Mouse (Mus musculus) MEL (cell line): ENCODE measurements at regions not wholly inside any gene's neighbourhood (a gene's known extent, or its start where the extent isn't known, plus 50 kb on each side); places are given as distances from the start of the nearest gene placed in this dataset.

Experiments
- DNase-seq: peaks from one replicate; pipeline ENCODE4 v3.0.0; 2011; ENCODE audit warnings: low read depth, low spot score
- H3K27ac ChIP-seq: 2 replicates; pipeline ENCODE4 v1.5.1; 2012; ENCODE audit warnings: low read depth, mild to moderate bottlenecking, control low read depth, low read length, moderate library complexity; ENCODE audit not compliant: control insufficient read depth
- H3K27me3 ChIP-seq, 2 experiments: fragments of 150-350 bp in 1 of 2; sonication (generic) in 1 of 2; 2 replicates each; pipeline ENCODE4 v1.6.1; 2012; ENCODE audit warnings: low read length in 2 of 2, mild to moderate bottlenecking in 2 of 2, improper control_type of control experiment in 1 of 2, moderate library complexity in 1 of 2; ENCODE audit not compliant: insufficient read depth in 2 of 2, control insufficient read depth in 1 of 2
- H3K36me3 ChIP-seq, 2 experiments: 2 replicates each; pipeline ENCODE4 v1.6.1; 2012 to 2014; ENCODE audit warnings: low read length in 2 of 2, improper control_type of control experiment in 1 of 2, inconsistent platforms in 1 of 2, mild to moderate bottlenecking in 1 of 2; ENCODE audit not compliant: insufficient read depth in 2 of 2, control insufficient read depth in 1 of 2
- H3K4me1 ChIP-seq, 2 experiments: fragments of 150-350 bp in 1 of 2; sonication (generic) in 1 of 2; 2 replicates each; pipeline ENCODE4 v1.6.1; 2012; ENCODE audit warnings: low read length in 2 of 2, improper control_type of control experiment in 1 of 2, mild to moderate bottlenecking in 1 of 2; ENCODE audit not compliant: insufficient read depth in 2 of 2, control insufficient read depth in 1 of 2
- H3K4me3 ChIP-seq, 2 experiments: fragments of 150-350 bp in 1 of 2; sonication (generic) in 1 of 2; 2 replicates each; pipeline ENCODE4 v1.5.1; 2012; ENCODE audit warnings: low read depth in 2 of 2, low read length in 2 of 2, mild to moderate bottlenecking in 2 of 2, moderate library complexity in 2 of 2, control low read depth in 1 of 2, improper control_type of control experiment in 1 of 2; ENCODE audit not compliant: control insufficient read depth in 1 of 2, insufficient read depth in 1 of 2
- H3K79me2 ChIP-seq: 2 replicates; pipeline ENCODE4 v1.6.1; 2012; ENCODE audit warnings: mild to moderate bottlenecking, low read length, moderate library complexity; ENCODE audit not compliant: control insufficient read depth, poor library complexity, insufficient read depth
- H3K9ac ChIP-seq: 2 replicates; pipeline ENCODE4 v1.6.1; 2012; ENCODE audit warnings: low read depth, mild to moderate bottlenecking, control low read depth, low read length, moderate library complexity; ENCODE audit not compliant: control insufficient read depth, poor library complexity, severe bottlenecking
- H3K9me3 ChIP-seq: fragments of 150-350 bp; sonication (generic); replicated peaks from 2 replicates; pipeline ENCODE4 v1.6.1; 2012; ENCODE audit warnings: mild to moderate bottlenecking, low read length, improper control_type of control experiment, moderate library complexity; ENCODE audit not compliant: insufficient read depth
- CHD1 ChIP-seq: IDR thresholded peaks from 2 replicates; pipeline ENCODE4 v1.6.1; 2012; ENCODE audit warnings: low read depth, mild to moderate bottlenecking, inconsistent platforms, low read length, improper control_type of control experiment
- CHD2 ChIP-seq: IDR thresholded peaks from 2 replicates; pipeline ENCODE4 v1.6.1; 2011; ENCODE audit warnings: low read length, improper control_type of control experiment
- EP300 ChIP-seq, 2 experiments: IDR thresholded peaks; 2 replicates each; pipeline ENCODE4 v1.6.1; 2011; ENCODE audit warnings: improper control_type of control experiment in 2 of 2, low read length in 2 of 2, low read depth in 1 of 2, mild to moderate bottlenecking in 1 of 2
- HCFC1 ChIP-seq: IDR thresholded peaks from 2 replicates; pipeline ENCODE4 v1.6.1; 2012; ENCODE audit warnings: low read depth, mild to moderate bottlenecking, inconsistent platforms, low read length, improper control_type of control experiment, moderate library complexity
- KAT2A ChIP-seq: conservative IDR thresholded peaks from 2 replicates; pipeline ENCODE4 v1.6.1; 2012; ENCODE audit warnings: low read depth, low read length, improper control_type of control experiment, inconsistent platforms
- MAX ChIP-seq: IDR thresholded peaks from 2 replicates; pipeline ENCODE4 v1.6.1; 2011; ENCODE audit warnings: low read length, improper control_type of control experiment
- MAZ ChIP-seq: IDR thresholded peaks from 2 replicates; pipeline ENCODE4 v1.6.1; 2012; ENCODE audit warnings: low read depth, mild to moderate bottlenecking, inconsistent platforms, low read length, improper control_type of control experiment
- MYB ChIP-seq: IDR thresholded peaks from 2 replicates; pipeline ENCODE4 v1.6.1; 2011; ENCODE audit warnings: mild to moderate bottlenecking, low read depth, low read length, improper control_type of control experiment
- MYC ChIP-seq: IDR thresholded peaks from 2 replicates; pipeline ENCODE4 v1.6.1; 2011; ENCODE audit warnings: low read depth, mild to moderate bottlenecking, low read length, improper control_type of control experiment, moderate library complexity
- NRF1 ChIP-seq: IDR thresholded peaks from 2 replicates; pipeline ENCODE4 v1.6.1; 2014; ENCODE audit warnings: low read depth, mild to moderate bottlenecking, inconsistent platforms, low read length, improper control_type of control experiment, moderate library complexity; ENCODE audit not compliant: poor library complexity, insufficient read depth, severe bottlenecking
- POLR2A ChIP-seq, 2 experiments: IDR thresholded peaks; 2 replicates each; pipeline ENCODE4 v1.6.1; 2011 to 2012; ENCODE audit warnings: low read length in 2 of 2, mild to moderate bottlenecking in 2 of 2, control low read depth in 1 of 2, improper control_type of control experiment in 1 of 2, low read depth in 1 of 2, moderate library complexity in 1 of 2; ENCODE audit not compliant: control insufficient read depth in 1 of 2, insufficient read depth in 1 of 2, poor library complexity in 1 of 2
- POLR2AphosphoS5 ChIP-seq: IDR thresholded peaks from 2 replicates; pipeline ENCODE4 v1.6.1; 2012; ENCODE audit warnings: low read depth, borderline replicate concordance, mild to moderate bottlenecking, inconsistent platforms, low read length, moderate library complexity, mixed read lengths
- TAL1 ChIP-seq: IDR thresholded peaks from 2 replicates; pipeline ENCODE4 v1.6.1; 2012; ENCODE audit warnings: mild to moderate bottlenecking, inconsistent platforms, low read length, moderate library complexity, mixed read lengths
- TBP ChIP-seq: IDR thresholded peaks from 2 replicates; pipeline ENCODE4 v1.8.0; 2011; ENCODE audit warnings: low read depth, low read length, improper control_type of control experiment
- ZC3H11A ChIP-seq: IDR thresholded peaks from 2 replicates; pipeline ENCODE4 v1.6.1; 2012; ENCODE audit warnings: low read depth, mild to moderate bottlenecking, inconsistent platforms, low read length, improper control_type of control experiment
- ZMIZ1 ChIP-seq: IDR thresholded peaks from 2 replicates; pipeline ENCODE4 v1.6.1; 2012; ENCODE audit warnings: low read depth, mild to moderate bottlenecking, inconsistent platforms, low read length, improper control_type of control experiment, moderate library complexity

DNA sequence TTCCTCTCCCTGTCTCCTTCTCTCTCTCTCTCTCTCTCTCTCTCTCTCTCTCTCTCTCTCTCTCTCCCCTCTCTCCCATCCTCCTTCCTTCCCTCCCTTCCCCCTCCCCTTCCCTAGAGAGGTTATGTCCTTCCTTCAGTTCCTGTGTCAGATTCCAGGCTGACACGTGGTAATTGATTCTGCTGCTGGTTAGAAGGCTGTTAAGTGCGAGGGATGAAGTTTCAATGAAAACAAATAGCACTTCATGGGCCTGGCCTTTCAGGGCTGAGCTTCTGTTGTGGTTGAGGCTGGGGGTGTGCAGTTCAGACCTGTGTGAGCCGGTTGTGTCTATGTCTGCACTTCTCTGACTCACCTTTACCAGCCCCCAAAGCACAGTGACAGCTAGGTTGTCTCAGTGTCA lies 153.9 kb downstream of the Setd4 start:
- TF ChIP-seq CHD1, result no peak
- TF ChIP-seq POLR2A (IDR thresholded peaks at IDR 0.05; ENCODE audit: control insufficient read depth in 1 of 2, insufficient read depth in 1 of 2, low read depth in 1 of 2, low read length in 2 of 2, poor library complexity in 1 of 2), result no peak
- no peak for TF ChIP-seq MYC
- TF ChIP-seq, all 39 proteins: peak for 0
- no peak overlapping the region for H3K9ac ChIP-seq
- no peaks in the 10 kb centered on the region for H3K9me3 ChIP-seq
- no peak overlapping the region for H3K4me3 ChIP-seq
- H3K27ac ChIP-seq, result no peak overlapping the region
- DNase-seq, result no peak
- H3K36me3 ChIP-seq, result peaks cover 0 to 2% of the 10 kb centered on the region in 2 experiments; a peak in 1 of 4 replicates
- H3K27me3 ChIP-seq, result no peaks in the 10 kb centered on the region
- H3K79me2 ChIP-seq, result no peaks in the 10 kb centered on the region
- 0 out of 4 replicates have a peak, but pooled peaks cover 0 to 2% of the 10 kb centered on the region in 2 experiments for H3K4me1 ChIP-seq

- TF ChIP-seq TBP (no peak), MYB (no peak), MYC (no peak), ZC3H11A (no peak), EP300 (IDR thresholded peaks at IDR 0.05; ENCODE audit: low read depth in 1 of 2, low read length in 2 of 2) (no peak), MAZ (no peak), NRF1 (no peak), POLR2A (IDR thresholded peaks at IDR 0.05; ENCODE audit: control insufficient read depth in 1 of 2, insufficient read depth in 1 of 2, low read depth in 1 of 2, low read length in 2 of 2, poor library complexity in 1 of 2) (no peak), CHD2 (no peak), MAX (no peak), POLR2AphosphoS5 (no peak), ZMIZ1 (no peak), CHD1 (no peak)
- peaks cover 0 to 2% of the 10 kb centered on the region in 2 experiments; a peak in 1 of 4 replicates for H3K36me3 ChIP-seq
- no peaks in the 10 kb centered on the region for H3K79me2 ChIP-seq
- no peak for DNase-seq
- 0 out of 4 replicates have a peak, but pooled peaks cover 0 to 2% of the 10 kb centered on the region in 2 experiments for H3K4me1 ChIP-seq
- H3K27me3 ChIP-seq, result no peaks in the 10 kb centered on the region
- no peaks in the 10 kb centered on the region for H3K9me3 ChIP-seq
- no peak overlapping the region for H3K27ac ChIP-seq
- no peak overlapping the region for H3K4me3 ChIP-seq
- no peak overlapping the region for H3K9ac ChIP-seq
Measured at GRCm38 (mm10) chr16:93448124-93448523, 155.7 kb downstream of the Setd4 start.

- Histone ChIP-seq H3K27me3 (no peaks in the 10 kb centered on the region; a peak in 1 of 4 replicates), H3K9ac (no peak overlapping the region), H3K4me1 (0 out of 4 replicates have a peak, but pooled peaks cover 0 to 2% of the 10 kb centered on the region in 2 experiments), H3K27ac (no peak overlapping the region), H3K9me3 (no peaks in the 10 kb centered on the region), H3K36me3 (peaks cover 0 to 2% of the 10 kb centered on the region in 2 experiments; a peak in 1 of 4 replicates), H3K4me3 (no peak overlapping the region), H3K79me2 (no peaks in the 10 kb centered on the region)
- no peak for TF ChIP-seq MYC
- TF ChIP-seq TAL1, result no peak
- TF ChIP-seq MAZ, result no peak
- TF ChIP-seq HCFC1, result peak; percentile 67; the same call in 1 of the 2 replicates
- no peak for TF ChIP-seq EP300 (IDR thresholded peaks at IDR 0.05; ENCODE audit: low read depth in 1 of 2, low read length in 2 of 2)
- no peak for TF ChIP-seq KAT2A
- DNase-seq, result peak; percentile 4
Measured at GRCm38 (mm10) chr16:93446970-93447369, 156.9 kb downstream of the Setd4 start.
